Comparison of ENCODE assay signal across 9 mouse cellular contexts in the genomic region with DNA sequence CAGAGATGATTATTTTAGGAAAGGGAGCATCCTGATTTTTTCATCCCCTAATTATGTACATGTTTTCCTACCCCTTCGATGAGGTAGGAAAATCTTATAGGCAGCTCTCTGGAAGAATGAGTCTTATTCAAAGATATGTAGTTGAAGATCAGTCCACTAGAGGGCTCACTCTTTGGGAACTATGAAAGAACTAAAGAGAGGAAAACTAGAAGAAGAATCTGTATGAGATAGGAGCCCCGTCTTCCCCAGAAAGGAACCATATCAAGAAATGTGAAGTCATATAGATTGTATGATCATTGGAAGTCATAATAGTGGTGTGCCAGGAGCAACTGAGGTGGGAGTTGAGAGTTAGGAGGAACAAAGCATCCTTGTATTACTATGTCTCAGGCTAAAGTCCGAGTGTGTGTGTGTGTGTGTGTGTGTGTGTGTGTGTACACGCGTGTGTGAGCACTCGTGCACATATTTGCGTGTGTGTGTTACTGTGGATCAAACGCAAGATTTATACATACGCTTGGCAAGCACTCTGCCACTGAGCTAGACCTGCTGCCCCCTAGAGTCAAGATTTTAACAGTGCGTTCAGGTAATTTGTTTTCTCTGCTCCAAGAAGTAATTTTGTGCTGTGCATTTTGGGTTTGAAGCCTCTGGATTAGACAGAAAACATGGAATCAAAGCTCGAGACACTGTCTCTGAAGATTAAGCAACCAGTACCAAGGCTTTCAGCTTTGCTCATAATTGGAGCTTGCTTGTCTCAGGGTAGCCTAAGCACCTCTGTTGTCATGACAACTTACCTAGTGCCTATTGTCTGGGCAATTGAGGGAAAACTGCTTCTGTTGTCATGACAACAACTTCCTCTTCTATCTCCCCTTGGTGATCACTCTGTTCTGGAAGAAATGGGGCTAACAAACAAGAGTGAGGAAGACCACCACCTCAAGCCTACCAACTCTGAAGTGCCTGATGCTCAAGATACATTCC. TPM values are rescaled to one million over a fixed set of nuclear protein-coding genes. Genes with fewer than 3 reads are reported as not detected.
A peak's percentile ranks its signal among the peaks of the same experiment; 100 is the strongest.
DNase-seq lines count a peak whose midpoint lies in the region; ATAC-seq lines count a peak whose summit lies in the region.
"Had no signal": no experiment of that assay in that cellular context is flagged by ENCODE, and none has a peak within 500 bp of the region (broad histone marks: within the 10 kb centered on the region; RNA-seq: fewer than 3 reads in every experiment).

No protein-coding gene starts in this region.

- no peak overlapping the region for H3K4me2 ChIP-seq in forebrain, embryonic 14.5 days (ENCODE audit: low read length)
- H3K4me2 ChIP-seq in neural tube, embryonic 14.5 days (ENCODE audit: low read depth, low read length): no peak overlapping the region

- 0 out of 2 replicates have a peak, but pooled peaks cover 3% of the 10 kb centered on the region for H3K36me3 ChIP-seq in forebrain, embryonic 14.5 days (ENCODE audit: control insufficient read depth, insufficient read depth, low read length)
- no peaks in the 10 kb centered on the region for H3K36me3 ChIP-seq in neural tube, embryonic 14.5 days (ENCODE audit: control insufficient read depth, insufficient read depth, low read length)

- no peak overlapping the region for H3K4me3 ChIP-seq in forebrain, embryonic 14.5 days (ENCODE audit: low read depth, low read length)
- H3K4me3 ChIP-seq in neural tube, embryonic 14.5 days (ENCODE audit: low read depth, low read length): no peak overlapping the region

- peak; percentile 74; the same call in 1 of the 2 replicates for ATAC-seq in forebrain, embryonic 14.5 days
- ATAC-seq in neural tube, embryonic 14.5 days (ENCODE audit: low read depth): peak; percentile 75

- intact Hi-C loops in left cerebral cortex, postnatal 4 days (cut with DNase I): no loop called here

- no peak overlapping the region; the same call in 1 of the 2 replicates for H3K27ac ChIP-seq in forebrain, embryonic 14.5 days (ENCODE audit: low read depth, low read length)
- no peak overlapping the region for H3K27ac ChIP-seq in neural tube, embryonic 14.5 days (ENCODE audit: low read depth, low read length)

- peak; percentile 24 for DNase-seq in heart, adult 8-10 months (ENCODE audit: low spot score)
- no peak for DNase-seq in heart, adult 9 months (ENCODE audit: low spot score in 2 of 2)
- peak; percentile 28 for DNase-seq in thymus, postnatal 0 days (ENCODE audit: low spot score)
- DNase-seq in thymus, adult 18-20 months: no peak
- peak; percentile 74 for DNase-seq in forebrain, embryonic 14.5 days (ENCODE audit: low spot score)
- no peak for DNase-seq in layer of hippocampus, adult 9-10 months (ENCODE audit: low spot score)
- DNase-seq in left cerebral cortex, postnatal 4 days: no peak

- no peaks in the 10 kb centered on the region for H3K27me3 ChIP-seq in forebrain, embryonic 14.5 days (replicated peaks; ENCODE audit: control insufficient read depth, insufficient read depth, low read length)
- H3K27me3 ChIP-seq in neural tube, embryonic 14.5 days (ENCODE audit: control insufficient read depth, insufficient read depth, low read length): no peaks in the 10 kb centered on the region

- 72% methylated on average over 11 of the region's 11 CpGs for WGBS in forebrain, embryonic 14.5 days
- 70% methylated on average over 11 of the region's 11 CpGs for WGBS in neural tube, embryonic 14.5 days

- H3K9ac ChIP-seq in forebrain, embryonic 14.5 days (ENCODE audit: low read length): no peak overlapping the region
- H3K9ac ChIP-seq in neural tube, embryonic 14.5 days (replicated peaks; ENCODE audit: low read depth, low read length): no peak overlapping the region

- no peaks in the 10 kb centered on the region for H3K4me1 ChIP-seq in forebrain, embryonic 14.5 days (ENCODE audit: control insufficient read depth, insufficient read depth, low read length)
- no peaks in the 10 kb centered on the region for H3K4me1 ChIP-seq in neural tube, embryonic 14.5 days (ENCODE audit: control insufficient read depth, insufficient read depth, low read length)

- H3K9me3 ChIP-seq in forebrain, embryonic 14.5 days (replicated peaks; ENCODE audit: control insufficient read depth, low read length): no peaks in the 10 kb centered on the region
- no peaks in the 10 kb centered on the region for H3K9me3 ChIP-seq in neural tube, embryonic 14.5 days (ENCODE audit: control insufficient read depth, low read length)

RNA-seq across cellular contexts. Expression of a gene that starts 17.9 kb away (rescaled TPM):
- 10 to 100 TPM; 71.4 to 91.7 (median 83.0) TPM for total RNA-seq in heart, adult 8-10 months (2022)
- 243 and 259 TPM in 2 replicates for polyA plus RNA-seq in thymus, postnatal 0 days (2015; fragmentation: Nextera tagmentation; extraction: Ambion mirVana)
- 633 and 666 TPM in 2 replicates for polyA plus RNA-seq in forebrain, embryonic 14.5 days (2014; fragmentation: Nextera tagmentation; extraction: Ambion mirVana)
- 525 and 546 TPM in 2 replicates for polyA plus RNA-seq in neural tube, embryonic 14.5 days (2014; fragmentation: Nextera tagmentation; extraction: Ambion mirVana)
- 100 to 1,000 TPM; 428 to 458 TPM for total RNA-seq in left cerebral cortex, postnatal 4 days (2021)

RNA-seq across cellular contexts. Expression of a gene that starts 18.6 kb away (rescaled TPM):
- not detected for total RNA-seq in heart, adult 8-10 months (2022)
- polyA plus RNA-seq in thymus, postnatal 0 days (2015; fragmentation: Nextera tagmentation; extraction: Ambion mirVana): not detected in 2 replicates
- not detected in 2 replicates for polyA plus RNA-seq in forebrain, embryonic 14.5 days (2014; fragmentation: Nextera tagmentation; extraction: Ambion mirVana)
- polyA plus RNA-seq in neural tube, embryonic 14.5 days (2014; fragmentation: Nextera tagmentation; extraction: Ambion mirVana): 0.17 TPM in 1 of 2 replicates, not detected in the other
- total RNA-seq in left cerebral cortex, postnatal 4 days (2021): not detected
- total RNA-seq: layer of hippocampus, postnatal 14 days had no signal

RNA-seq across cellular contexts. Expression of a gene that starts 53.6 kb away (rescaled TPM):
- 1 to 10 TPM; 4.5 to 4.7 (median 4.6) TPM for total RNA-seq in heart, adult 8-10 months (2022)
- polyA plus RNA-seq in thymus, postnatal 0 days (2015; fragmentation: Nextera tagmentation; extraction: Ambion mirVana): 0.66 and 0.73 TPM in 2 replicates
- polyA plus RNA-seq in forebrain, embryonic 14.5 days (2014; fragmentation: Nextera tagmentation; extraction: Ambion mirVana): 23.3 and 24.9 TPM in 2 replicates
- 22.6 and 27.9 TPM in 2 replicates for polyA plus RNA-seq in neural tube, embryonic 14.5 days (2014; fragmentation: Nextera tagmentation; extraction: Ambion mirVana)
- total RNA-seq in left cerebral cortex, postnatal 4 days (2021): 10 to 100 TPM; 12.5 to 14.2 TPM

Comparison
In these comparisons a context has a peak if more than half of its experiments do, and no peak if none do; other contexts are left out.
1. DNase-seq: peak in heart, adult 8-10 months (single experiment), thymus, postnatal 0 days (single experiment) and forebrain, embryonic 14.5 days (single experiment); none in heart, adult 9 months (0 of 2), thymus, adult 18-20 months (0 of 2), layer of hippocampus, adult 9-10 months (single experiment) and left cerebral cortex, postnatal 4 days (single experiment).
2. RNA of a gene that starts 53.6 kb away (polyA plus RNA-seq): 22.6 to 27.9 TPM in neural tube, embryonic 14.5 days and 23.3 to 24.9 TPM in forebrain, embryonic 14.5 days; 0.66 to 0.73 TPM in thymus, postnatal 0 days; every median in the first group is over 10 times any median in the second.